Mouse (Mus musculus): ENCODE measurements around the gene Btbd9. TPM values are rescaled to one million over a fixed set of nuclear protein-coding genes. Genes with fewer than 3 reads are reported as not detected.

The Btbd9 gene
- total and polyA plus RNA-seq, 3 experiments: 24.7 to 33.8 TPM; not detected in 1

- no peak overlapping the region for H3K4me3 ChIP-seq (ENCODE audit: control insufficient read depth in 1 of 2, insufficient read depth in 1 of 2, low read depth in 2 of 2, low read length in 2 of 2)
- DNase-seq (ENCODE audit: low read depth, low spot score): no peak
- H3K79me2 ChIP-seq (ENCODE audit: control insufficient read depth, insufficient read depth, low read length, poor library complexity): no peaks in the 10 kb centered on the region
- H3K9me3 ChIP-seq (replicated peaks; ENCODE audit: insufficient read depth, low read length): no peaks in the 10 kb centered on the region
- H3K4me1 ChIP-seq (ENCODE audit: control insufficient read depth in 1 of 2, insufficient read depth in 2 of 2, low read length in 2 of 2): no peaks in the 10 kb centered on the region
- no peaks in the 10 kb centered on the region for H3K36me3 ChIP-seq (ENCODE audit: control insufficient read depth in 1 of 2, insufficient read depth in 2 of 2, low read length in 2 of 2)
- no peak overlapping the region for H3K9ac ChIP-seq (ENCODE audit: control insufficient read depth, low read depth, low read length, poor library complexity, severe bottlenecking)
- TF ChIP-seq MAZ (IDR thresholded peaks at IDR 0.05; ENCODE audit: low read depth, low read length) (no peak), GABPA (IDR thresholded peaks at IDR 0.05; ENCODE audit: low read depth, low read length) (no peak)
- no peaks in the 10 kb centered on the region for H3K27me3 ChIP-seq (ENCODE audit: control insufficient read depth in 1 of 2, insufficient read depth in 2 of 2, low read length in 2 of 2)
- no peak overlapping the region for H3K27ac ChIP-seq (ENCODE audit: control insufficient read depth, low read depth, low read length)
Measured at GRCm38 (mm10) chr17:30292666-30293065, 283.6 kb downstream of the Btbd9 start.

GRCm38 (mm10) chr17:30285641-30286040 is 290.6 kb downstream of the Btbd9 start:
- TF ChIP-seq ZC3H11A (IDR thresholded peaks at IDR 0.05; ENCODE audit: low read depth, low read length) (no peak), MYB (IDR thresholded peaks at IDR 0.05; ENCODE audit: low read depth, low read length) (no peak), ZMIZ1 (IDR thresholded peaks at IDR 0.05; ENCODE audit: low read depth, low read length) (no peak), ZKSCAN1 (IDR thresholded peaks at IDR 0.05; ENCODE audit: low read depth, low read length) (no peak), MEF2A (IDR thresholded peaks at IDR 0.05; ENCODE audit: extremely low read depth, insufficient replicate concordance, low read depth, low read length, poor library complexity, severe bottlenecking) (no peak), ZNF384 (IDR thresholded peaks at IDR 0.05; ENCODE audit: low read depth, low read length) (no peak), GATA1 (IDR thresholded peaks at IDR 0.05; ENCODE audit: low read depth, low read length) (no peak), ELF1 (IDR thresholded peaks at IDR 0.05; ENCODE audit: low read depth, low read length) (no peak), MAZ (IDR thresholded peaks at IDR 0.05; ENCODE audit: low read depth, low read length) (no peak)
- DNase-seq (ENCODE audit: low read depth, low spot score): no peak
- H3K36me3 ChIP-seq (ENCODE audit: control insufficient read depth in 1 of 2, insufficient read depth in 2 of 2, low read length in 2 of 2): peaks cover 0 to 6% of the 10 kb centered on the region in 2 experiments; a peak in 2 of 4 replicates

GRCm38 (mm10) chr17:30283460-30284050 is 292.7 kb downstream of the Btbd9 start:
- H3K36me3 ChIP-seq (ENCODE audit: control insufficient read depth in 1 of 2, insufficient read depth in 2 of 2, low read length in 2 of 2): peaks cover 0 to 10% of the 10 kb centered on the region in 2 experiments; a peak in 2 of 4 replicates

More at GRCm38 (mm10) chr17:30285641-30286040, 290.6 kb downstream of the Btbd9 start:
- Histone ChIP-seq H3K27me3 (ENCODE audit: control insufficient read depth in 1 of 2, insufficient read depth in 2 of 2, low read length in 2 of 2) (no peaks in the 10 kb centered on the region), H3K4me1 (ENCODE audit: control insufficient read depth in 1 of 2, insufficient read depth in 2 of 2, low read length in 2 of 2) (peaks cover 0 to 8% of the 10 kb centered on the region in 2 experiments; a peak in 3 of 4 replicates), H3K4me3 (ENCODE audit: control insufficient read depth in 1 of 2, insufficient read depth in 1 of 2, low read depth in 2 of 2, low read length in 2 of 2) (no peak overlapping the region), H3K79me2 (ENCODE audit: control insufficient read depth, insufficient read depth, low read length, poor library complexity) (no peaks in the 10 kb centered on the region), H3K27ac (ENCODE audit: control insufficient read depth, low read depth, low read length) (no peak overlapping the region), H3K9ac (ENCODE audit: control insufficient read depth, low read depth, low read length, poor library complexity, severe bottlenecking) (no peak overlapping the region), H3K9me3 (replicated peaks; ENCODE audit: insufficient read depth, low read length) (no peaks in the 10 kb centered on the region)

More at GRCm38 (mm10) chr17:30283460-30284050, 292.7 kb downstream of the Btbd9 start:
- Histone ChIP-seq H3K4me3 (ENCODE audit: control insufficient read depth in 1 of 2, insufficient read depth in 1 of 2, low read depth in 2 of 2, low read length in 2 of 2) (no peak overlapping the region), H3K9me3 (replicated peaks; ENCODE audit: insufficient read depth, low read length) (no peaks in the 10 kb centered on the region), H3K79me2 (ENCODE audit: control insufficient read depth, insufficient read depth, low read length, poor library complexity) (no peaks in the 10 kb centered on the region), H3K9ac (ENCODE audit: control insufficient read depth, low read depth, low read length, poor library complexity, severe bottlenecking) (no peak overlapping the region), H3K27ac (ENCODE audit: control insufficient read depth, low read depth, low read length) (no peak overlapping the region), H3K4me1 (ENCODE audit: control insufficient read depth in 1 of 2, insufficient read depth in 2 of 2, low read length in 2 of 2) (peaks cover 0 to 15% of the 10 kb centered on the region in 2 experiments; a peak in 3 of 4 replicates), H3K27me3 (ENCODE audit: control insufficient read depth in 1 of 2, insufficient read depth in 2 of 2, low read length in 2 of 2) (no peaks in the 10 kb centered on the region)
- no peak for TF ChIP-seq KAT2A (conservative IDR thresholded peaks at IDR 0.05; ENCODE audit: low read depth, low read length)
- TF ChIP-seq NELFE (IDR thresholded peaks at IDR 0.05; ENCODE audit: low read depth, low read length): no peak
- no peak for TF ChIP-seq CHD2 (IDR thresholded peaks at IDR 0.05; ENCODE audit: low read length)
- TF ChIP-seq EP300 (IDR thresholded peaks at IDR 0.05; ENCODE audit: low read depth in 1 of 2, low read length in 2 of 2): no peak
- no peak for TF ChIP-seq ELF1 (IDR thresholded peaks at IDR 0.05; ENCODE audit: low read depth, low read length)
- TF ChIP-seq POLR2AphosphoS5 (IDR thresholded peaks at IDR 0.05; ENCODE audit: borderline replicate concordance, low read depth, low read length): no peak
- no peak for TF ChIP-seq MAFK (IDR thresholded peaks at IDR 0.05; ENCODE audit: borderline replicate concordance, low read depth, low read length)
- no peak for TF ChIP-seq SMC3 (IDR thresholded peaks at IDR 0.05; ENCODE audit: low read depth, low read length)
- no peak for TF ChIP-seq NRF1 (IDR thresholded peaks at IDR 0.05; ENCODE audit: insufficient read depth, low read depth, low read length, poor library complexity, severe bottlenecking)
- TF ChIP-seq RCOR1 (IDR thresholded peaks at IDR 0.05; ENCODE audit: low read depth, low read length): no peak
- DNase-seq (ENCODE audit: low read depth, low spot score): no peak

All from MEL (cell line).